30 mouse cellular contexts compared by ENCODE assay signal in the genomic region with DNA sequence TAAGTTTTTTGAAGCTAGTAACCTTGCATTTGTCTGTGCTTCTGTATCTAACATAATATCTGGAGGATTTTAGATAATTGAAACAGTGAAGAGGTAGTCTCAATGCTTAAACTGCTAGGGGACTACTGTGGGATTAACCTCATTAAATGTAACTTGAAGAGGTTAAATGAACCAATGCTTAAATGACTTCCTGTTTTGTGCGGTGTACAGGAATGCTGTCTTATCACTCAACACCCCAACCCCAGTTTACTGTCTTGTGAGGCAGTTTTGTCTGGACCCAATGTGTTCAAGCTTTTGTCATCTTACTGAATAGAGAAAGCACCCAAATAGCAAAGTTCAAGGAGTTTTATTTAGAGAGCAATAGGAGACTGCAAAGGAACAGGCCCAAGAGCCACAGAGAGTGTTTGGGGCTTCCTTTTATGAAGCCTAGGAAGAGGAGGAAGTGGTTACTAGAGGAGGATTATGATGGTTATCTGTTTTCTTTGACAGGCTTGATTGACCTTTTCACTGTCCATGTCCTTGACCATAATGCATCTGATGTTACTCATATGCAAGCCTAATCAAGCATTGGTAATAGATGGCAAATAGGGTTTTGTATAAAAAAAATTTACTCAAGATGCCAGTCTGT. TPM values are rescaled to one million over a fixed set of nuclear protein-coding genes. Genes with fewer than 3 reads are reported as not detected.
DNase-seq lines count a peak whose midpoint lies in the region; ATAC-seq and TF ChIP-seq lines count a peak whose summit lies in the region.
"Had no signal": no experiment of that assay in that cellular context is flagged by ENCODE, and none has a peak within 500 bp of the region (broad histone marks: within the 10 kb centered on the region; RNA-seq: fewer than 3 reads in every experiment).

No protein-coding gene starts in this region.

- ATAC-seq in G1E (ENCODE audit: extremely low read depth, insufficient number of reproducible peaks, low FRiP score, poor library complexity, severe bottlenecking), result peak; percentile 91
- peak; percentile 45 to 53; a peak in 3 of 4 replicates for ATAC-seq in hematopoietic stem cell, adult 5-6 weeks (replicated peaks in 1 of 2; ENCODE audit: insufficient read depth in 1 of 2, low FRiP score in 2 of 2, low TSS enrichment in 1 of 2, low read depth in 1 of 2, poor library complexity in 2 of 2, severe bottlenecking in 2 of 2)
- ATAC-seq in monocyte, adult 5-6 weeks (replicated peaks; ENCODE audit: insufficient number of reproducible peaks, low FRiP score, low TSS enrichment, poor library complexity, severe bottlenecking), result no peak
- ATAC-seq: activated CD4-positive, CD25-positive, alpha-beta regulatory T cell, adult 4 months; forebrain, embryonic 15.5 days; hindbrain, embryonic 16.5 days; intestine, embryonic 15.5 days had no signal

- H3K36me3 ChIP-seq in G1E (replicated peaks), result peaks cover 46% of the 10 kb centered on the region

- peak overlapping the region; percentile 45 for H3K27ac ChIP-seq in bone marrow macrophage, adult 2 months (ENCODE audit: insufficient read depth, low read depth, low read length)
- H3K27ac ChIP-seq: embryonic facial prominence, embryonic 10.5 days; embryonic facial prominence, embryonic 13.5 days; forebrain, embryonic 12.5 days; forebrain, embryonic 15.5 days; heart, adult 2 months; heart, embryonic 10.5 days; heart, embryonic 13.5 days; hindbrain, embryonic 12.5 days; intestine, embryonic 15.5 days had no signal

- no peak for TF ChIP-seq POLR2A in bone marrow macrophage, adult 2 months (IDR thresholded peaks at IDR 0.05; ENCODE audit: borderline replicate concordance, low read depth, low read length)

- no peak overlapping the region for H3K4me3 ChIP-seq in G1E (ENCODE audit: low read depth, low read length)
- H3K4me3 ChIP-seq in bone marrow macrophage, adult 2 months (ENCODE audit: insufficient read depth, low read length), result no peak overlapping the region
- H3K4me3 ChIP-seq: embryonic facial prominence, embryonic 10.5 days; embryonic facial prominence, embryonic 13.5 days; erythroblast, embryonic 14.5 days; forebrain, embryonic 12.5 days; forebrain, embryonic 15.5 days; heart, adult 2 months; heart, embryonic 10.5 days; heart, embryonic 13.5 days; hindbrain, embryonic 12.5 days; intestine, embryonic 15.5 days had no signal

- DNase-seq in 416B (ENCODE audit: low read depth) (peak; percentile 42), G1E (ENCODE audit: low spot score) (peak; percentile 24)
- DNase-seq in layer of hippocampus, adult 18-20 months (ENCODE audit: low spot score in 2 of 2), result no peak
- no peak for DNase-seq in adrenal gland, postnatal 25 days
- no peak for DNase-seq in testis, postnatal 14 days (ENCODE audit: low spot score)
- DNase-seq: adrenal gland, adult 8-10 months; adrenal gland, postnatal 36 days; cerebellum, adult 11 months; cerebellum, adult 8-10 months; cerebellum, postnatal 14 days; embryo, embryonic 11 days; gastrocnemius, postnatal 25 days; heart, adult 2 months; heart, postnatal 14 days; heart, postnatal 4 days; kidney, adult 18-20 months had no signal

- H3K4me1 ChIP-seq in G1E (ENCODE audit: insufficient read depth, low read depth, low read length), result peaks cover 20% of the 10 kb centered on the region
- H3K4me1 ChIP-seq in bone marrow macrophage, adult 2 months (ENCODE audit: control insufficient read depth, insufficient read depth, low read length), result peaks cover 12% of the 10 kb centered on the region
- H3K4me1 ChIP-seq: embryonic facial prominence, embryonic 10.5 days; embryonic facial prominence, embryonic 13.5 days; forebrain, embryonic 12.5 days; forebrain, embryonic 15.5 days; heart, embryonic 10.5 days; heart, embryonic 13.5 days; hindbrain, embryonic 12.5 days; intestine, embryonic 15.5 days had no signal

- no peaks in the 10 kb centered on the region for H3K27me3 ChIP-seq in G1E (ENCODE audit: insufficient read depth, low read length)
- H3K27me3 ChIP-seq: embryonic facial prominence, embryonic 13.5 days; forebrain, embryonic 12.5 days; forebrain, embryonic 15.5 days; heart, embryonic 13.5 days; hindbrain, embryonic 12.5 days; intestine, embryonic 15.5 days had no signal

- no peak for TF ChIP-seq CTCF in G1E (IDR thresholded peaks at IDR 0.05; ENCODE audit: low read depth, low read length)
- no peak for TF ChIP-seq CTCF in bone marrow macrophage, adult 2 months (IDR thresholded peaks at IDR 0.05; ENCODE audit: low read depth, low read length)

- no peaks in the 10 kb centered on the region for H3K9me3 ChIP-seq in G1E (replicated peaks)
- H3K9me3 ChIP-seq: embryonic facial prominence, embryonic 10.5 days; embryonic facial prominence, embryonic 13.5 days; forebrain, embryonic 12.5 days; forebrain, embryonic 15.5 days; heart, embryonic 10.5 days; heart, embryonic 13.5 days; hindbrain, embryonic 12.5 days; intestine, embryonic 15.5 days had no signal

RNA-seq across cellular contexts. Expression of a gene that starts 37.6 kb away (rescaled TPM):
- 399 and 426 TPM in 2 replicates for total RNA-seq in G1E (2014; fragmentation: Nextera tagmentation)
- 220 and 239 TPM in 2 replicates for total RNA-seq in G1E (2017)
- 87.1 and 90.8 TPM in 2 replicates for polyA plus RNA-seq in G1E (2012)
- 297 and 331 TPM in 2 replicates for polyA plus RNA-seq in bone marrow macrophage, adult 2 months (2012; ENCODE audit: insufficient read depth, insufficient read length, missing spikeins)
- total RNA-seq in hematopoietic stem cell, adult 5-6 weeks (2017), result 350 and 393 TPM in 2 replicates
- total RNA-seq in layer of hippocampus, adult 18-20 months (2021), result 100 to 1,000 TPM; 144 to 164 TPM
- 177 and 184 TPM in 2 replicates for total RNA-seq in adrenal gland, postnatal 25 days (2021)
- total RNA-seq in monocyte, adult 5-6 weeks (2017), result 312 to 379 TPM (median 318 TPM) in 3 replicates

RNA-seq across cellular contexts. Expression of a gene that starts 37.6 kb away (rescaled TPM):
- total RNA-seq in G1E (2014; fragmentation: Nextera tagmentation) (78.3 and 105 TPM in 2 replicates), G1E (2017) (56.9 and 60.4 TPM in 2 replicates)
- 33.0 TPM in 2 replicates for polyA plus RNA-seq in G1E (2012)
- 22.0 and 27.3 TPM in 2 replicates for polyA plus RNA-seq in bone marrow macrophage, adult 2 months (2012; ENCODE audit: insufficient read depth, insufficient read length, missing spikeins)
- 36.1 and 48.3 TPM in 2 replicates for total RNA-seq in hematopoietic stem cell, adult 5-6 weeks (2017)
- total RNA-seq in layer of hippocampus, adult 18-20 months (2021), result 10 to 100 TPM; 26.0 to 29.4 TPM
- 23.0 and 32.3 TPM in 2 replicates for total RNA-seq in adrenal gland, postnatal 25 days (2021)
- 13.2 to 18.2 TPM (median 17.4 TPM) in 3 replicates for total RNA-seq in monocyte, adult 5-6 weeks (2017)

RNA-seq across cellular contexts. Expression of a gene that starts 51.8 kb away (rescaled TPM):
- 82.8 and 99.3 TPM in 2 replicates for total RNA-seq in G1E (2014; fragmentation: Nextera tagmentation)
- total RNA-seq in G1E (2017), result 36.4 and 51.3 TPM in 2 replicates
- 31.3 and 36.1 TPM in 2 replicates for polyA plus RNA-seq in G1E (2012)
- polyA plus RNA-seq in bone marrow macrophage, adult 2 months (2012; ENCODE audit: insufficient read depth, insufficient read length, missing spikeins), result 34.9 and 39.1 TPM in 2 replicates
- 48.2 and 49.6 TPM in 2 replicates for total RNA-seq in hematopoietic stem cell, adult 5-6 weeks (2017)
- 10 to 100 TPM; 93.7 to 97.6 TPM for total RNA-seq in layer of hippocampus, adult 18-20 months (2021)
- total RNA-seq in adrenal gland, postnatal 25 days (2021), result 86.7 and 89.8 TPM in 2 replicates
- total RNA-seq in monocyte, adult 5-6 weeks (2017), result 46.2 to 63.5 TPM (median 50.8 TPM) in 3 replicates

Comparison
In these comparisons a context has a peak if more than half of its experiments do, and no peak if none do; other contexts are left out.
1. DNase-seq: peak in 416B (single experiment) and G1E (single experiment); none in layer of hippocampus, adult 18-20 months (0 of 2), adrenal gland, postnatal 25 days (single experiment) and testis, postnatal 14 days (single experiment).